Mouse (Mus musculus): ENCODE data around the gene Olfr1480. TPM values are rescaled to one million over a fixed set of nuclear protein-coding genes. Genes with fewer than 3 reads are reported as not detected.

The Olfr1480 gene
- polyA plus RNA-seq (2015; fragmentation: Nextera tagmentation; extraction: Ambion mirVana), result not detected in 2 replicates

GRCm38 (mm10) chr19:13527613-13528012 is at the start of gene Olfr1480:
TSS of gene Olfr1480 (plus strand) at chr19:13527913.
- Histone ChIP-seq H3K9ac (replicated peaks; ENCODE audit: low read depth, low read length) (no peak within 1 kb of the TSS), H3K9me3 (ENCODE audit: control insufficient read depth, low read length) (peaks cover 10% of the 10 kb centered on the region), H3K4me3 (replicated peaks; ENCODE audit: low read length) (no peak within 1 kb of the TSS), H3K27me3 (replicated peaks; ENCODE audit: control insufficient read depth, insufficient read depth, low read length) (no peaks in the 10 kb centered on the region), H3K4me1 (replicated peaks; ENCODE audit: control insufficient read depth, insufficient read depth, low read length) (no peaks in the 10 kb centered on the region), H3K27ac (ENCODE audit: low read length) (no peak within 1 kb of the TSS), H3K4me2 (ENCODE audit: low read length) (no peak within 1 kb of the TSS), H3K36me3 (ENCODE audit: control insufficient read depth, insufficient read depth) (no peaks in the 10 kb centered on the region)
- ATAC-seq, result no peak
- WGBS, result 80% methylated on average over 2 of the region's 2 CpGs

DNA sequence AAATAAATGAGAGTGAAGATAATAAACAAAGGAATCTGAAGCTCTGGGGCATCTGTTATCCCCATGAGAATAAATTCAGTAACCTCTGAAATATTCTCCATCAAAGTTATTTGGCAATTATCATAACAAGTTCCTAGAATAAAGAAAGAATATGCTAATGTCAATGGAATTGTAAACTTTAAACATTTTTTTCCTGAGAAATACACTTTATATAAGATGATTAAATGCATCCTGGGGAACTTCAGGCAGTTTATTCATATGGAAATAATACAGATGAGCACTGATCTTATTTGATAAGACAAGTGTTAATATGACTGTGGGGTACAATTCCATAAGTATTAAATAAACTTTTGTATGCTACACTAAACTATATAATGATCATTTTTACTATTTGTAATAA is 47.6 kb upstream of the Olfr1480 start, which contains the start of gene Olfr1475:
Olfr1475 (minus strand) TSS at position 101 of the 400 bp plus-strand sequence.
- no peaks in the 10 kb centered on the region for H3K36me3 ChIP-seq (ENCODE audit: control insufficient read depth, insufficient read depth)
- no peak within 1 kb of the TSS for H3K4me2 ChIP-seq (ENCODE audit: low read length)
- no peak within 1 kb of the TSS for H3K4me3 ChIP-seq (replicated peaks; ENCODE audit: low read length)
- no peaks in the 10 kb centered on the region for H3K4me1 ChIP-seq (replicated peaks; ENCODE audit: control insufficient read depth, insufficient read depth, low read length)
- no peak for ATAC-seq
- peaks cover 2% of the 10 kb centered on the region; the same call in 1 of the 2 replicates for H3K9me3 ChIP-seq (ENCODE audit: control insufficient read depth, low read length)
- no peak within 1 kb of the TSS for H3K9ac ChIP-seq (replicated peaks; ENCODE audit: low read depth, low read length)
- no peak within 1 kb of the TSS for H3K27ac ChIP-seq (ENCODE audit: low read length)
- H3K27me3 ChIP-seq (replicated peaks; ENCODE audit: control insufficient read depth, insufficient read depth, low read length), result no peaks in the 10 kb centered on the region

DNA sequence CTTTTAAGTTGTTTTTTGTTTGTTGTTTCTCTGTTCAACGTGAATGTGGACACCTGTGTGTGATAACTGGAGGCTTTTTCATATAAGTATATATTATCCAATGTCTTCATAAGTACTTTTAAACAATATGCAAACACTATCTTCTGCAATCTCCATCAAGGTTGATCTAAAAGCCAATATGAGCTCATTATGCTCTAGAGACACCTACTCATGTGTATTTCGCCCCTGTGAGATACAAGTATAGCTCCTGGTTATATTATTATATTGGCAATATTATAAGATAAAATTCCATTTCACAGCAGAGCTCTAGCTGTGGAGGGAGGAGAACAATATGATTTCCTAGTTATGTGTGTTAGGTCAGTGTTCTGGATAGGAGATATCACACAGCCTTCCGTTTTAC is 27.5 kb upstream of the Olfr1480 start, which contains the start of gene Olfr1477:
Olfr1477 (plus strand) TSS at position 301 of the 400 bp plus-strand sequence.
- Histone ChIP-seq H3K36me3 (ENCODE audit: control insufficient read depth, insufficient read depth) (no peaks in the 10 kb centered on the region), H3K4me3 (replicated peaks; ENCODE audit: low read length) (no peak within 1 kb of the TSS), H3K27me3 (replicated peaks; ENCODE audit: control insufficient read depth, insufficient read depth, low read length) (no peaks in the 10 kb centered on the region), H3K4me1 (replicated peaks; ENCODE audit: control insufficient read depth, insufficient read depth, low read length) (no peaks in the 10 kb centered on the region), H3K27ac (ENCODE audit: low read length) (no peak within 1 kb of the TSS), H3K9ac (replicated peaks; ENCODE audit: low read depth, low read length) (no peak within 1 kb of the TSS), H3K4me2 (ENCODE audit: low read length) (no peak within 1 kb of the TSS), H3K9me3 (ENCODE audit: control insufficient read depth, low read length) (no peaks in the 10 kb centered on the region; the same call in 1 of the 2 replicates)
- WGBS, result 73% methylated on average over 3 of the region's 3 CpGs
- no peak for ATAC-seq

Other genes starting within 250 kb of the Olfr1480 start
- not detected in 2 replicates for gene Olfr1465, start 212.4 kb upstream of the Olfr1480 start, polyA plus RNA-seq (2015; fragmentation: Nextera tagmentation; extraction: Ambion mirVana)
- gene Olfr1466, start 189.1 kb upstream of the Olfr1480 start, polyA plus RNA-seq (2015; fragmentation: Nextera tagmentation; extraction: Ambion mirVana), result not detected in 2 replicates
- not detected in 2 replicates for gene Olfr1467, start 165.7 kb upstream of the Olfr1480 start, polyA plus RNA-seq (2015; fragmentation: Nextera tagmentation; extraction: Ambion mirVana)
- gene Olfr1469, start 120.1 kb upstream of the Olfr1480 start, polyA plus RNA-seq (2015; fragmentation: Nextera tagmentation; extraction: Ambion mirVana), result not detected in 2 replicates
- gene Olfr1471, start 84.5 kb upstream of the Olfr1480 start, polyA plus RNA-seq (2015; fragmentation: Nextera tagmentation; extraction: Ambion mirVana), result not detected in 2 replicates
- not detected in 2 replicates for gene Olfr1472, start 71.8 kb upstream of the Olfr1480 start, polyA plus RNA-seq (2015; fragmentation: Nextera tagmentation; extraction: Ambion mirVana)
- gene Olfr1474, start 58.3 kb upstream of the Olfr1480 start, polyA plus RNA-seq (2015; fragmentation: Nextera tagmentation; extraction: Ambion mirVana), result not detected in 2 replicates
- gene Olfr1475, start 47.7 kb upstream of the Olfr1480 start, polyA plus RNA-seq (2015; fragmentation: Nextera tagmentation; extraction: Ambion mirVana), result not detected in 2 replicates
- gene Olfr1477, start 27.4 kb upstream of the Olfr1480 start, polyA plus RNA-seq (2015; fragmentation: Nextera tagmentation; extraction: Ambion mirVana), result not detected in 2 replicates
- not detected in 2 replicates for gene Olfr1484, start 55.6 kb downstream of the Olfr1480 start, polyA plus RNA-seq (2015; fragmentation: Nextera tagmentation; extraction: Ambion mirVana)
- gene Olfr1487, start 89.5 kb downstream of the Olfr1480 start, polyA plus RNA-seq (2015; fragmentation: Nextera tagmentation; extraction: Ambion mirVana), result not detected in 2 replicates
- not detected in 2 replicates for gene Olfr1489, start 103.7 kb downstream of the Olfr1480 start, polyA plus RNA-seq (2015; fragmentation: Nextera tagmentation; extraction: Ambion mirVana)
- not detected in 2 replicates for gene Olfr1490, start 123.2 kb downstream of the Olfr1480 start, polyA plus RNA-seq (2015; fragmentation: Nextera tagmentation; extraction: Ambion mirVana)
- not detected in 2 replicates for gene Olfr1491, start 169.4 kb downstream of the Olfr1480 start, polyA plus RNA-seq (2015; fragmentation: Nextera tagmentation; extraction: Ambion mirVana)
- not detected in 2 replicates for gene Olfr1493-ps1, start 195.4 kb downstream of the Olfr1480 start, polyA plus RNA-seq (2015; fragmentation: Nextera tagmentation; extraction: Ambion mirVana)
- not detected in 2 replicates for gene Olfr1494, start 211.8 kb downstream of the Olfr1480 start, polyA plus RNA-seq (2015; fragmentation: Nextera tagmentation; extraction: Ambion mirVana)
- gene Olfr1495, start 236.7 kb downstream of the Olfr1480 start, polyA plus RNA-seq (2015; fragmentation: Nextera tagmentation; extraction: Ambion mirVana), result not detected in 2 replicates
- not detected in 2 replicates for gene Olfr1496, start 250.0 kb downstream of the Olfr1480 start, polyA plus RNA-seq (2015; fragmentation: Nextera tagmentation; extraction: Ambion mirVana)